Mouse (Mus musculus) monocyte, adult 2 months (primary cell): Measurements from ENCODE around the gene Mef2c.
A peak's percentile ranks its signal among the peaks of the same experiment; 100 is the strongest.

Experiments used
- DNase-seq, 2 experiments: peaks; one replicate each; pipeline ENCODE4 v3.0.0; 2022; ENCODE audit warnings: low spot score in 2 of 2, low read depth in 1 of 2

Gene Mef2c

GRCm38 (mm10) chr13:83607883-83608581 lies 104.2 kb downstream of the Mef2c start:
- no peak for DNase-seq

GRCm38 (mm10) chr13:83608851-83609516 lies 105.2 kb downstream of the Mef2c start:
- peak; percentile 56 to 61 for DNase-seq

DNA sequence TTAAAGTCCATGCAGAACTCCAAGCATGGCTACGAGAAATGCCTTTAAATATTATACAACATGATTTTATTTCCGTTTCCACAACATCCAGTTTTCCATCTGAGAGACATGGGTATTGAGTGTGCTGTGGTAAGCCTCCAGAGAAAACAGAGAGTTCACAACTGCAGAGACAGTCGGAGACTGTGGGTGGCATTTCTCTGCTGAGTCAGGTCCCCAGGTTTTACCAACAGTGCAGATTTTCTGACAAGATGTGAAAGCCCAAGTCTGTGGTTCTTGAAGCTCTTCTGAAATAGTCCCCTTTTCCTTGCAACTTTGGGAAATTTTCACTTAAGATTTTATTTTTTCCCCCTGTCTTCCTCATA lies 105.7 kb downstream of the Mef2c start:
- no peak for DNase-seq

GRCm38 (mm10) chr13:83610124-83610523 lies 106.3 kb downstream of the Mef2c start:
- DNase-seq: no peak

DNA sequence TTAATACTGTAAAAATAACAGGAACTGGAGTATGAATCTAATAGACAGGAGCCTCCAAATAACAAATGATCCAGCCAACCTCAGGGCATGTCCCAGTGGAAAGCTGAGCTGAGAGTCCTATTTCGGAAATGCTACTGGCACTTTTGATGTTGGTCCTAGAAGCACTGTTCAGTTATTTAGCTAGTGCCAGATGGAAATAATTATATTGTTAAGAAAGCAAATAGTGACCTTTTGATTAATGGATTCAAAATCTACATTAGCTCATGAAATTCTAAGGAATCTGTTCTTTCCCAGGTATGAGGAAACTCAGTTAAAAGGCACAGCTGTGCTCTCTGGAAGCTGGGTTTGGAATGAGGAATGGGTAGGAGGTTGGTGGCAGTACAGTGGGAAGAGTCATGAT lies 108.4 kb downstream of the Mef2c start:
- no peak for DNase-seq

- no peak for DNase-seq
Observed at GRCm38 (mm10) chr13:83615875-83616274, 112.0 kb downstream of the Mef2c start.

DNA sequence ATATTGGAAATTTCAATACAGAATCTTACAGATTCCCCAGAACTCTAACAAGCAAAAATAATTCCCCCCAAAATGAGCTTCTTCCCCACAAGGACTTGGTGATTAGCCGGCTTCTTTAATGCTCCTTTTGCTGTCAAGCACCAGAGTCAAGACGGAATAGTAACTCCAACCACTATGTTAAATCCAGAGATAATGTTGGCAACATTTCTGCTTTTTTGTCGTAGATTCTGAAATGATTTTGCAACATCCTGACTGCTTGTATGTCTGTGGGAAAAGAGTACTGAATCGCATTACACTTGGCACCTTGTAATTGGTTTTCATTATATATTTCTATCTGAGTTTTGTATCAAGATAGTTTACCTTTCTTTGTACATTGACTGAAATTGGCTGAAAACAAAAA lies 120.8 kb downstream of the Mef2c start:
- no peak for DNase-seq

DNA sequence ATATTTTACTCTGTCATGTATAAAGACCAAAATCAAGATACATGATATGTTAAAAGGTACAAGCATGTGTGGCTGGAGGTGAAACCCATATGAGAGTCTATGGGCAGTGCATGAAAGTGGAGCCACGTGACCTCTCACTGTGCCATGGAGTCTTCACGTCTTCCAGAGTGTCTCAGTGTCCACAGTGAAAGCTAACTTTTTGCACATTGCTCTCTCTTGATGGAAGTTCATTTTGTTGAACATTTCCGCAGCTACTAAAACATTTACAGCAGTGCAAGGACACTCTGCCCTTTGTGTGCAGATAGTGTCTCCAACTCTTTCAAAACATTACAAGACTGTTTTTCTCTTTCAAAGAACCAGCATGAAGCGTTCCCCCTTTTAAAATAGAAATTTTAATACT lies 123.6 kb downstream of the Mef2c start:
- DNase-seq: no peak

DNA sequence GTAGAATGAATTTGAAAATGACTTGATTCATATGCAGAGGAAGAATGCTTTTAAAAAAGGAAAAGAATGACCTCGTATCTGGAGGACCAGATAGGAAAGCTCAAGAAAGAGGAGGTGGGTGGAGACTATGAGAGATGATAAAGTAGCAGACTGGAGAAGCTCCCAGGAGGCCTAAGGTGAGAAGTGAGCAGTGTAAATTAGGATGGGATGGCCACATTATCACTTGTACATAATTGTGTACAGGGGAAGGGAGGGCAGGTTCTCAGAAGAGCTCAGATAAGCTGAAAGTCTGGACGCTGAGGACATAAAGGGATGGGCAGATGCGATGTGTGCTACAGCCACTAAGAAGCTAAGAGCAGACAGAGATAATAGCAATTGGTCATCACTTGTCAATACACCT lies 124.3 kb downstream of the Mef2c start:
- no peak for DNase-seq

DNA sequence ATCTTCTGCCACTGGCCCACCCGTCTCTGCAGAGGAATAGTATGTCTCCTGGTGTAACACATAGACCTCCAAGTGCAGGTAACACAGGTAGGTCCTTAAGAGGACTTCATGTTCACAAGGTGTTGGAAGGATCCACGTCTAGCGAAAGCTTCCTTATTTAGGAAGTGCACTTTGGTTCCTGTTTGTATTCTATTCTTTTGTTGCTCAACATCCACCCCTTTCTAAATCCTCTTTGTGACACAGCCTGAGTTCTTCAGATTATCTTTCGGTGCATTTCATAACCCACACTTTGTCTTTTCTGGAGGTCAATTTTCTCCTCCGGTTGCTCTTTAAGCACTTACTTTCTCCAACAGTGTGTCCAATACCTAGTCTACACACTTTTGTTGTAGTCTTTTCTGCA lies 129.3 kb downstream of the Mef2c start:
- no peak for DNase-seq

GRCm38 (mm10) chr13:83635218-83635617 lies 131.4 kb downstream of the Mef2c start:
- DNase-seq: no peak

DNA sequence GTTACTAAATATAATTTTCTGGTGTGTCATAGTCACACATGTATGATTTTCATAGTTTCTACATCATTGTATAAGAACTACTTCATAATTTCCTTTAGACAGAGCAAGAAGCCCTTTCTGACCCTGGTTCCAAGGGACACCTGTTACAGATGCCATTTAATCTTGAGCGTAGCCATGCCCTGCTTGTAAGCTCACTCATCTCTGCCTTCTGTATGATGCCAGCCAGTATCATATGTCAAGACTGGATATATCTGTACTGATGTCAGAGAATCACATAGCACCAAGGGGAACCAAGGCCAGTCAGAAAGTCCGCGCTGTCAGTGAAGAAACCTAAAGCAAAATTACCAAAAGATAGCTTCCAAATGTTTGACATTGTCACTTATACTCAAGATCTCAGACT lies 133.8 kb downstream of the Mef2c start:
- DNase-seq: no peak

- no peak for DNase-seq
Observed at GRCm38 (mm10) chr13:83638735-83639134, 134.9 kb downstream of the Mef2c start.

DNA sequence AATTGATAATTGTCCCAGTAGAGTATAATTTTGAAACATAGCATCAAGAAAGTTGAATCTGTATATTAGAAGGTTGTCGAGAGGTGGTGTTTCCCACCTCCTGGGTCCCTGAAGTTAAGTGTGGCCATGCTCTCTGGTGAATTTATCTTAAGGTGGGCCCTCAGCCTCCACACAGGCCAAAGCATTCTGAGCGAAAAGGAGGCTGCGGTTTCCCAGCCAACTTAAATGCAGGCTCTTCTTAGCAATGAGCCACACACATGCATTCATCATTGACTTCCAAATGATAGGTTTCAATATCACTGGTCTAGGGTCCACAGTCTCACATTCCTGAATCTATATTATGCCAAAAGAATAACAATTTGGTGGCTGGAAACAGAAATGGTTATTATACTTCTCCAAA lies 145.2 kb downstream of the Mef2c start:
- no peak for DNase-seq

GRCm38 (mm10) chr13:83649795-83650476 lies 146.1 kb downstream of the Mef2c start:
- peak in 1 of 2 experiments; percentile 6 for DNase-seq

DNA sequence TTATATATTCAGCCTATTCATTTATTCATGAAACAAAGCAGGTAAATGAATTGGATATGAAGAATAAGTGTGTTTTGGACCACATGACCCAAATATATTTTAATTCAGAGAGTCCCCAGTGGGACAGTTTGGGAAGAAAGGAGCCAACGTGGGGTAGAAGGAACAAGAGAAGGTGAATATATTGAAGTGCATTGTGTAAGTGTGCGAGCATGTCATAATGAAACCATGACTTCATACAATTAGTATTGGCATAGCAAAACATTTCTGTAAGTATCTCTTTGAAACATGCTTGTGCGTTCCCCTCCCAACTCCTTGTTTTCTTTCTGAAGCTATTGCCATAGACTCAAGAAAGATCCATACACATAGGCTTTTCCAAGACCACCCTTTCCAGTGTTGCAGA lies 147.0 kb downstream of the Mef2c start:
- no peak for DNase-seq

DNA sequence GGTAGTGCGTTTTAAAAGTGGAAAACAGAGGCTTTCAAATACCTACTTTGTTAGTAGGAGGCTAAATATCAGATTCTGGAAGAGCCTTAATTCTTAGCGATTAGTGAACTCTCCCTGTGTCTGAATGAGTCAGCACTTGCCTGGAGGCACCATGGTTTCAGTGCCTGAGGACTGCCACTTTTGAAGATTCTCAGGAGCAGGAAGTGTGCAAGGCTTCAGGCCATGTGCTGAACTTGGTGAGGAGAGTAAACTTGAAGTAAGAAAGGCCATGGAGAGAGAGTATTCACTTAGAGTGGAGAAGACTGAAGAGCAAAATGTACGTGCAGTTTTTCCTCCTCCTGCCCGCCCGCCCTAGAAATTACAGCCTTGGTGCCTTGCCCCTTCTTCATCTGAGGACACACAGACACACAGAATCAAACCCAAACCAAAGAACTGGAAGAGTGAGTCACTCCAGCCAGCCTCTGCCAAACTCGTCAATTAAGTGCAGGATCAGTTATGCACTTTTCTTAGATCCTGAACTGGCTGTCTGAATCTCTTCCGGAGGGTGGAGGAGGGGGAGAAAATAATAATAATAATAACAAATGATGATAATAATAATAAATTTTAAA lies 148.2 kb downstream of the Mef2c start:
- DNase-seq: no peak

DNA sequence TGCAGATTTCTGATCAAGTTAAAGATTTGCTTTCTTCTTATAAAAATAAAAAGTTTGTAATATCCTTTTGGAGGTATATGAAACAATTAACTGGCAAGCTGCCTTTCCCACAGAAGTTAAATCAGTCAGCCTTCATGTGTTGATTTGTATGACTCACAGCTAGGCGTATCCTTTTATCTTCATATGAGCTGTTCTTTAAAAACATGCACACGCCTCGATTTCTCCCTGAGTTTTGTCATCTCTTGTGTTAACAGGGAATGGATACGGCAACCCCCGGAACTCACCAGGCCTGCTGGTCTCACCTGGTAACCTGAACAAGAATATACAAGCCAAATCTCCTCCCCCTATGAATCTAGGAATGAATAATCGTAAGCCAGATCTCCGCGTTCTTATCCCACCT lies 148.7 kb downstream of the Mef2c start:
- no peak for DNase-seq

GRCm38 (mm10) chr13:83654889-83655769 lies 151.3 kb downstream of the Mef2c start:
- DNase-seq: peak; percentile 38 to 55

GRCm38 (mm10) chr13:83656094-83656493 lies 152.3 kb downstream of the Mef2c start:
- no peak for DNase-seq

- DNase-seq: no peak
Observed at GRCm38 (mm10) chr13:83656773-83657172, 152.9 kb downstream of the Mef2c start.
